Mouse (Mus musculus) liver, embryonic 13.5 days (tissue): ENCODE data around the gene Chrna3. TPM values are rescaled to one million over a fixed set of nuclear protein-coding genes. Genes with fewer than 3 reads are reported as not detected.

Experiments
- ATAC-seq: fragments of 200-750 bp; cut with Nextera tagmentation; 2 replicates; pipeline ENCODE4 v1.8.0; 2017; ENCODE audit warnings: low read depth, mild to moderate bottlenecking, moderate number of reproducible peaks, moderate library complexity
- DNase-seq: peaks from one replicate; pipeline ENCODE4 v3.0.0; 2022
- H3K27ac ChIP-seq: fragments of 300-500 bp; sonication (generic); 2 replicates; pipeline ENCODE4 v1.5.1; 2015; ENCODE audit warnings: moderate library complexity, mild to moderate bottlenecking, inconsistent platforms
- H3K27me3 ChIP-seq: fragments of 300-500 bp; sonication (generic); 2 replicates; pipeline ENCODE4 v1.6.1; 2015; ENCODE audit warnings: mild to moderate bottlenecking, inconsistent platforms
- H3K36me3 ChIP-seq: fragments of 300-500 bp; sonication (generic); 2 replicates; pipeline ENCODE4 v1.6.1; 2015; ENCODE audit warnings: mild to moderate bottlenecking, inconsistent platforms
- H3K4me1 ChIP-seq: fragments of 300-500 bp; sonication (generic); replicated peaks from 2 replicates; pipeline ENCODE4 v1.6.1; 2015; ENCODE audit warnings: inconsistent platforms
- H3K4me2 ChIP-seq: fragments of 300-500 bp; sonication (generic); 2 replicates; pipeline ENCODE4 v1.6.1; 2015; ENCODE audit warnings: inconsistent platforms, mild to moderate bottlenecking, moderate library complexity
- H3K4me3 ChIP-seq: fragments of 300-500 bp; sonication (generic); replicated peaks from 2 replicates; pipeline ENCODE4 v1.5.1; 2015; ENCODE audit warnings: mild to moderate bottlenecking, inconsistent platforms
- H3K9ac ChIP-seq: fragments of 300-500 bp; sonication (generic); 2 replicates; pipeline ENCODE4 v1.6.1; 2015; ENCODE audit warnings: mild to moderate bottlenecking, inconsistent platforms
- H3K9me3 ChIP-seq: fragments of 300-500 bp; sonication (generic); replicated peaks from 2 replicates; pipeline ENCODE4 v1.6.1; 2016; ENCODE audit warnings: inconsistent platforms
- WGBS: fragments of 180-500 bp; shearing (Covaris S2); methylation state at CpG from one replicate; pipeline ENCODE4 v1.1.7; 2015; ENCODE audit not compliant: insufficient replicate concordance; 5-methylcytosine and 5-hydroxymethylcytosine counted together
- polyA plus RNA-seq: library from polyadenylated mRNA; unstranded; fragments of >200 nt; fragmentation: Nextera tagmentation; extraction: Ambion mirVana; gene quantifications from 2 replicates; pipeline ENCODE4 v1.2.1, GENCODE M21; 2015

The Chrna3 gene
- 0.05 TPM in 2 replicates for polyA plus RNA-seq

DNA sequence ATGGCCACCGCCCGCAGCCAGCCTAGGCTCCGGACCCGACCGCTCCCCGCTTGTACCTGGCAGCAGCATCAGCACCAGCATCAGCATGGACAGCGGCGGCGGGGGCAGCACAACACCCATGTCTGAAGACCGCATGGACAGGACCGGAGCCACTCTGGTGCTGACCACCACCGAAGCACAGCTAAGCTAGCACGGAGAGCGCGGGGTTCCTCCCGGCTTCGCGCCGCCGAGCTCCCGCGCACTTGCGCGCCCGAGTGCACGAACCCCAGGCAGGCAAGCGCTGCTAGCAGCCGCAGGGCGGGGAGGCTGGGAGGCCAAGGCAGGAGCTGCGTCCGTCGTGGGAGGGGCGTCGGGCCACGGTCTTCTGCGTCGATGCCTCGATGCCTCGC, at the start of gene Chrna3:
Gene Chrna3 (minus strand): TSS at position 288 of the 389 bp plus-strand sequence.
- H3K36me3 ChIP-seq: no peaks in the 10 kb centered on the region
- no peaks in the 10 kb centered on the region for H3K9me3 ChIP-seq
- no peak for ATAC-seq
- 3% methylated on average over 39 of the region's 39 CpGs for WGBS
- DNase-seq: no peak
- H3K27me3 ChIP-seq: peaks cover 53% of the 10 kb centered on the region
- H3K4me3 ChIP-seq: no peak within 1 kb of the TSS; the same call in 1 of the 2 replicates
- 0 out of 2 replicates have a peak within 1 kb of the TSS, but pooled peaks have one; percentile 12 for H3K4me2 ChIP-seq
- H3K4me1 ChIP-seq: no peaks in the 10 kb centered on the region
- H3K27ac ChIP-seq: no peak within 1 kb of the TSS
- H3K9ac ChIP-seq: no peak within 1 kb of the TSS

DNA sequence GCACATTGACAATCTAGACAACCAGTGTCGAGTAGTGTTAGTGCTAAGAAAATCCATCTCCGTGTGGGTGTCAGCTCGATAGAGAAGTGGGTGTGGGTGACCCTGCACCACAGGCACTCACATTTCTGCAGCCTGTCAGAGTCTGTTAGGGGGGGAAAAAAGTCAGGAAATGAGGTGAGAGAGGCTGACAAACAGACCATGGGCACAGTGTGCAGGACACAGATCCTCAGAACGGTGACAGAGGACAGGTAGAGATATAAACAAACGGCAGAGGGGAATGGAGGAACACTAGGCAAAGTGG, 41.6 kb upstream of the Chrna3 start:
- DNase-seq (no peak), ATAC-seq (no peak)
- Histone ChIP-seq H3K36me3 (no peaks in the 10 kb centered on the region), H3K27ac (no peak overlapping the region), H3K9ac (no peak overlapping the region), H3K27me3 (no peaks in the 10 kb centered on the region), H3K9me3 (no peaks in the 10 kb centered on the region), H3K4me2 (no peak overlapping the region), H3K4me1 (no peaks in the 10 kb centered on the region), H3K4me3 (no peak overlapping the region)
- 38% methylated on average over 5 of the region's 5 CpGs for WGBS

DNA sequence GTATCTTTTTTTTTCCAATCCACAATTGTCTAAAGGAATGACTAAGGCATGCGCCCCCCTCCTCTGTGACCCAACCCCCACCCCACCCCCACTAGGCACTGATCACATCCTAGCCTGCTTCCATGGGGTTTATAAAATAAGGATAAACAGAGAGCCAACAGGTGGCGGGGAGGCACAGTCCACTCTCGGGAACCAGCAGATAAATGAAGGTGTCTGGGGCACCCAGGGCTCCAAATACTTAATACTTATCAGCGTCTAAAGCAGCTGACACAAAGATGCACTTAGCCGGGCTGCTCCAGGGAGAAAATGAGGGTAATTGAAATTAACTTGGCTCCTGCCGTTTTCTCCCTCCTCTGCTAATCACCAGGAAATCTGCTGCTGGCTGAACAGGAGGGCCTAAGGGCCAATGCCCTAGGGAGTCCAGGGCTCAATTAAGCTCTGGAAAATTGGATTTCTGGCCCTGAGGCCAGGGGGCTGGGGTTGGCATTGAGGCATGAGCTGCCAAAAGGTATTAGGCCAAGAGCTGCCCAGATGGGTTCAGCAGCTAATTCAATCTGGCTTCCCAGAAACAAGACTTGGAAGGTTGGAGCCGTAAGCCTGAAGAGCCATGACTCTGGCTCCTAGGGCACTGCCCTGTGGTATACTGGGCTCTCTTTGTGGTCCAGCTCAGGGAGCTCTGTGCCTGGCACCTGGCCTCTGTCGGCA, 41.0 kb upstream of the Chrna3 start:
- DNase-seq: no peak
- 52% methylated on average over 8 of the region's 8 CpGs for WGBS
- no peak for ATAC-seq
- Histone ChIP-seq H3K4me2 (no peak overlapping the region), H3K4me1 (no peaks in the 10 kb centered on the region), H3K9ac (no peak overlapping the region), H3K4me3 (no peak overlapping the region), H3K27ac (no peak overlapping the region), H3K9me3 (no peaks in the 10 kb centered on the region), H3K27me3 (no peaks in the 10 kb centered on the region), H3K36me3 (no peaks in the 10 kb centered on the region)

DNA sequence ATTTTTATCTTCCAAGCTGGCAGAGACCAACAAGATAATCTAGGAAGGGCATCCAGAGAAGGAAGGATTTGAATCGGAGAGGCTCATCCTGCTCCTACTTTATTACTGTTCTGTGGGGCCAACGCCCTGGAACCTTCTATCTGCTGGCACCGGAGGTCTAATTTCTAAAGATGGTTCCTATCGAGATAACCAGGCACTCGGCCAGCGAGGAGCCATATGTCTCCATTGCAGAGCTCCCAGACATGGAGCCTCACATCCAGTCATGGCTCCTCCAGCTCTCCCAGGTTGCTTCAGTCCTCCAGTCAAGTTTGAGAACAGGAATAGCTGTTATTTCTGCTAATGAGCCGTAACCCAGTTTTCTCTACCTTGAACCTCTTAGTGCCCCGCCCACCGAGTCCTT, 38.9 kb upstream of the Chrna3 start:
- no peak for ATAC-seq
- no peaks in the 10 kb centered on the region for H3K27me3 ChIP-seq
- WGBS: 63% methylated on average over 9 of the region's 9 CpGs

DNA sequence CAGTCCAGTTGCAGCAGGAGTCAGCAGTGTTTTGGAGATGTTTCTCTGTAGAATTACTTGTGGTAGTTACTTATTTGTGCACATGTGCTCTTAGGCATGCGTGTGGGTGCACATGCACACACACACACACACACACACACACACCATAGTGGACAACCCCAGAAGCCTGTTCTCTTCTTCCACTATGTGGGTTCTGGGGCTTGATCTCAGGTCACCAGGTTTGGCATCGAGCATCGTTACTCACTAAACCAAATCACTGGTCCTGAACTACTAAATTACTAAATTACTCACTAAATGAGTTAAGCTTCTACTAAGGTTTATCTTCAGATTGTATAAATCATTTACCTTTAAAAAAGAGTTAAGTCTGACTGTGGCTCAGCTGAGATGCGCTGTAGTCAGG, 31.7 kb upstream of the Chrna3 start:
- ATAC-seq (no peak), DNase-seq (no peak)
- Histone ChIP-seq H3K9ac (no peak overlapping the region), H3K4me3 (no peak overlapping the region), H3K4me1 (no peaks in the 10 kb centered on the region), H3K36me3 (no peaks in the 10 kb centered on the region), H3K4me2 (no peak overlapping the region), H3K9me3 (no peaks in the 10 kb centered on the region), H3K27ac (no peak overlapping the region), H3K27me3 (no peaks in the 10 kb centered on the region)
- 73% methylated on average over 4 of the region's 4 CpGs for WGBS

More for the DNA sequence above, 38.9 kb upstream of the Chrna3 start:
- no peaks in the 10 kb centered on the region for H3K4me1 ChIP-seq
- no peaks in the 10 kb centered on the region for H3K9me3 ChIP-seq
- no peak overlapping the region for H3K9ac ChIP-seq
- no peak overlapping the region for H3K4me2 ChIP-seq
- H3K27ac ChIP-seq: no peak overlapping the region
- no peak for DNase-seq
- no peak overlapping the region for H3K4me3 ChIP-seq
- H3K36me3 ChIP-seq: no peaks in the 10 kb centered on the region

DNA sequence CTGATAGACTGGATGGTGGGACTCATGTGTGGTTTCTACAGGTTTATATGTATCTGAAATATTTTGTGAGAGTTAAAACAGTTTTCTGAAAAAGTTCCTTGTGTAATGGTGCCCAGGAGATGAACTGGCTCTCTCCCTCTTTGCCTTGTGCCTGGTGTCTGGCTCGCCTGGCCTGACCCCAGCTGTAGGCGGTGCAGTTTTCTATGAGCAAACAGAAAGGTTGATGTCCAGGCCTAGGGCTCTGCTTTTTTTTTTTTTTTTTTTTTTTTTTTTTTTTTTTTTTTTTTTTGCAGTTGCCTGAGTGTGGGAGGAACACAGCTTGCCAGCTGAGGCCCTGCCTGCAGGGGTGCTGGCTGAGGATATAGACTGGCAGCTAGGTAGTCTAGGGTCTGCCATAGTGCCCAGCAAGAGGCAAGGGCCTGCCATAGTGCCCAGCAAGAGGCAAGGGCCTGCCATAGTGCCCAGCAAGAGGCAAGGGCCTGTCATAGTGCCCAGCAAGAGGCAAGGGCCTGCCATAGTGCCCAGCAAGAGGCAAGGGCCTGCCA, 29.1 kb upstream of the Chrna3 start:
- no peak overlapping the region for H3K27ac ChIP-seq
- H3K4me3 ChIP-seq: no peak overlapping the region
- no peaks in the 10 kb centered on the region for H3K4me1 ChIP-seq
- no peak for DNase-seq
- no peak overlapping the region for H3K4me2 ChIP-seq
- H3K9me3 ChIP-seq: no peaks in the 10 kb centered on the region
- 63% methylated on average over 2 of the region's 2 CpGs for WGBS
- H3K36me3 ChIP-seq: no peaks in the 10 kb centered on the region
- ATAC-seq: no peak
- H3K27me3 ChIP-seq: no peaks in the 10 kb centered on the region
- no peak overlapping the region for H3K9ac ChIP-seq

DNA sequence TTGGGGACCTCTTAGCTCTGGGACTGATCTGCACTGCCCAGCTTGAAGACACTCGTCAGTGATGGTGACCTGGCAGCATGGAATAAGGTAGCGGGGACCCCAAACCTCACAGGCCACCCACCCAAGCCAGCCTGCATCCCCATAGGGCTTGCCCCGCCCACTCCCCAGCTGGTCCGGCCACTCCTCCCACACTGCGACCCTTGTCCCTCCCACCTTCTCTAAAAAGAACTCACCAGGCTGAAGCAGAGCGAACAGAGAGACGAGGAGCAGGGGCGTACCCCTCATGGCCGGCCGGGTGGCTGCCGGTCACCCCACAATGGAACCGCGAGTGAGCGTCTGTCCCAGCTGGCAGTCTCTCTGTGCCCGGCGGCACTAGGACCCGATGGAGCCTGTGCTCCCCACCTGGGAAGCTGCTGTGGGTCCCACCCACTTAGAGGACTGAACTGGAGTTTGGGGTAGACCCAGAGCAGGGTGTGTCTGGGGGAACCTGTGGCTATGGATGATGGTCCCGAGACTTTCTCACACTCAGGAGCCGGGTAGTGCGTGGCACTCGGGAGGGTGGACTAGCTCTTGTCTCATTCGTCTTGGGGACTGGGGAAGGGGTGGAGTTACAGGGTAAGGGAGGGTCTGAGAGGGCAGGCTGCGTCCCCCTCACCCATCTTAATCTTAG, 22.0 kb upstream of the Chrna3 start, which contains the start of gene Chrnb4:
Gene Chrnb4 (minus strand): TSS at position 569 of the 670 bp plus-strand sequence.
- 0 out of 2 replicates have a peak, but pooled peaks have one; percentile 20 for ATAC-seq
- Histone ChIP-seq H3K9ac (no peak within 1 kb of the TSS), H3K4me1 (peaks cover 6% of the 10 kb centered on the region; the same call in 1 of the 2 replicates), H3K27me3 (peaks cover 23% of the 10 kb centered on the region), H3K4me2 (peak within 1 kb of the TSS; percentile 62), H3K27ac (no peak within 1 kb of the TSS), H3K9me3 (no peaks in the 10 kb centered on the region), H3K4me3 (peak within 1 kb of the TSS; percentile 40), H3K36me3 (no peaks in the 10 kb centered on the region)
- 1% methylated on average over 23 of the region's 23 CpGs for WGBS
- no peak for DNase-seq

DNA sequence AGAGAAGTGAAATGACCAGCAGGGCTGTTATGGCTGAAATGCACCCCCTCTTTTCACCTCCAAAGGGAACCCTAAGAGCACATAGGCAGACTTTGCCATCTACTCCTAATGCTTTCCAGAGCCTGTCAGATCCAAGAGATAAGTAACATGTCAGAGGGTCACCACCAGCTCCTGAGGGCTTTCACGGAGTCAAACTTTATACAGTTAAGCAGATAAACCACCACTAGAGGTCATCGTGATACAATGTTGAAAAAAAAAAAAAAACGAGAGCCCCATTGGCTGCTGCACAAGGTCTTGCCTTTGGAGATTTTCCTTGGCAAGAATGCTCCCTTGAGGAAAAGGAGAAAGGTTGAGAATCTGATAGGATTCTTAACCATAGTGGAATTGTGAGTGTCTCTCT, 20.4 kb upstream of the Chrna3 start:
- ATAC-seq: no peak
- DNase-seq: no peak
- no peak overlapping the region for H3K9ac ChIP-seq

DNA sequence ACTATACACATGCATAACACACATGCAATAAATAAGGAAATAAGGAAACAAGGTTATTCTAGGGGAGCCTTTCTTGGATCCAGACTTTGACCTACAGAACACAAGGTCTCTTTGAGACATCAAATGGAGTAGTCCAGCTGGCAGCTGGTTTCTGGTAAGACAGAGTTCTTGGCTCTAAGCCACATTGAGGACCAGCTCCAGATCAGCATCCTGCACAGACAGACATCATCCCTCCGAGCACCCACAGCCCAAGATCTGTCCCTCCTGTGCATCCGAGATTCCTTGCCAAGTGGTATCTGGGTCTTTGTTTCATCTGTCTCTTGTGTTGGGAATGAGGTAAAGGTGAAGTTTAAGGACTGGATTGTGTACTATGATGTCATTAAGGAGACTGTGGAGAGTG, 18.6 kb upstream of the Chrna3 start:
- H3K4me3 ChIP-seq: no peak overlapping the region
- DNase-seq (no peak), ATAC-seq (no peak)
- no peak overlapping the region for H3K27ac ChIP-seq
- H3K4me2 ChIP-seq: no peak overlapping the region
- no peak overlapping the region for H3K9ac ChIP-seq
- H3K36me3 ChIP-seq: no peaks in the 10 kb centered on the region
- WGBS: 56% methylated on average over 2 of the region's 2 CpGs
- no peaks in the 10 kb centered on the region for H3K9me3 ChIP-seq
- peaks cover 27% of the 10 kb centered on the region for H3K27me3 ChIP-seq
- peaks cover 6% of the 10 kb centered on the region; the same call in 1 of the 2 replicates for H3K4me1 ChIP-seq

More for the DNA sequence above, 20.4 kb upstream of the Chrna3 start:
- H3K4me3 ChIP-seq: no peak overlapping the region
- no peak overlapping the region for H3K4me2 ChIP-seq
- H3K27me3 ChIP-seq: peaks cover 23% of the 10 kb centered on the region
- no peaks in the 10 kb centered on the region for H3K36me3 ChIP-seq
- no peaks in the 10 kb centered on the region for H3K9me3 ChIP-seq
- no peak overlapping the region for H3K27ac ChIP-seq
- peaks cover 6% of the 10 kb centered on the region; the same call in 1 of the 2 replicates for H3K4me1 ChIP-seq
- 1% methylated on average over 3 of the region's 3 CpGs for WGBS

DNA sequence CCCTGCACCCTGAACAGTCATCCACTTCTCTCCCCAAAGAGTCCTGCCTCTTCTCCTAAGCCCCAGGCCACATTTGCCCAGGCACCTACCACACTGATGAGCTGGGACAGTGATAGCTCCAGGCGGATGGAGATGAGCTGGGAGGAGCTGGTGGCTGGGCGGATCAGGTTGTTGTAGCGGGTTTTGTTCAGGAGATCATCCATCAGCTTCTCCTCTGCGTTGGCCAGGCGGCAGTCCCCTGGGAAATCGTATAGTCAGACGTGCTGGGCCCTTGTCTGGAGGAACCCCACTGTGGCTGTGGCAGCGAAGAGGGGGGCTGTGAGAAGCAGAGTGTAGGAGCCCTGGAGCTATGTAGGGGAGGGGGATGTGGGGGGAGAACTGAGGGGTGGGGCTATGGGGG, 17.3 kb upstream of the Chrna3 start:
- H3K4me3 ChIP-seq: no peak overlapping the region
- no peak for ATAC-seq
- no peaks in the 10 kb centered on the region for H3K36me3 ChIP-seq
- H3K4me1 ChIP-seq: peaks cover 6% of the 10 kb centered on the region; the same call in 1 of the 2 replicates
- H3K4me2 ChIP-seq: no peak overlapping the region
- no peak overlapping the region for H3K9ac ChIP-seq
- H3K9me3 ChIP-seq: no peaks in the 10 kb centered on the region
- H3K27me3 ChIP-seq: peaks cover 21% of the 10 kb centered on the region
- WGBS: 37% methylated on average over 8 of the region's 8 CpGs
- no peak overlapping the region for H3K27ac ChIP-seq
- DNase-seq: no peak

DNA sequence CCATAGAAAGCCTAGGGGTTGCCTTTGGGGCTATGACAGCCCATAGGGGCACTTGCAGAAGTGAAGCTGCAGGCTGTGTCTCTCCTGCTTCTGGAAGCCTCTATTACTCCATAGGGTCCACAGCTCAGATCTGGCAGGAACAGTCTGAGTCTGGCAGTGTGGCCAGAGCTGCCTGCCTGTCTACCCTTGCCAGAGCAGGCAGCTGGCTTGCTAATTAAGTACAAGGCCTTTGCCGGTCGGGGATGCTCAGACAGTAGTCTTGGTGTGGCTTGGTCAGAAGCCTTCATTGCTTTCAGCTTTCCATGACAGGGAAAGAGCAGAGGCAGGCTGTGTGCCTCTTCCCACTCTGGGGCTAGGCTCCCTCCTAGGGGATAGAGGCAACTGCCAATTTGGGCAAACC, 15.0 kb upstream of the Chrna3 start:
- 0 out of 2 replicates have a peak, but pooled peaks cover 4% of the 10 kb centered on the region for H3K27me3 ChIP-seq
- H3K4me3 ChIP-seq: no peak overlapping the region
- no peaks in the 10 kb centered on the region for H3K4me1 ChIP-seq
- 60% methylated on average over 2 of the region's 2 CpGs for WGBS
- H3K4me2 ChIP-seq: no peak overlapping the region
- H3K9me3 ChIP-seq: no peaks in the 10 kb centered on the region
- DNase-seq: no peak
- no peak for ATAC-seq
- no peaks in the 10 kb centered on the region for H3K36me3 ChIP-seq
- no peak overlapping the region for H3K27ac ChIP-seq
- no peak overlapping the region for H3K9ac ChIP-seq
